Mouse (Mus musculus) liver, embryonic 14.5 days (tissue): ENCODE data around the gene Tbc1d17.

Source experiments
- CTCF ChIP-seq: IDR thresholded peaks from 2 replicates; pipeline ENCODE4 v1.5.1; 2016; ENCODE audit warnings: antibody characterized with exemption, low read depth, control low read depth
- EP300 ChIP-seq: IDR thresholded peaks from 2 replicates; pipeline ENCODE4 v1.6.1; 2016; ENCODE audit warnings: antibody characterized with exemption, low read depth

GRCm38 (mm10) chr7:44812651-44813325 is 36.1 kb downstream of the Tbc1d17 start:
- no peak for TF ChIP-seq EP300
- TF ChIP-seq CTCF = no peak
